Mouse (Mus musculus) liver, adult 2 months (tissue): ENCODE measurements at regions not wholly inside any gene's neighbourhood (a gene's known extent, or its start where the extent isn't known, plus 50 kb on each side); places are given as distances from the start of the nearest gene placed in this dataset.

Source experiments
- DNase-seq: peaks from one replicate; pipeline ENCODE4 v3.0.0-alpha.2; 2011; ENCODE audit warnings: low read depth, low spot score; ENCODE audit errors: extremely low read depth
- H3K27ac ChIP-seq: fragments of 200-500 bp; replicated peaks from 2 replicates; pipeline ENCODE4 v1.5.1; 2012; ENCODE audit warnings: low read depth, mild to moderate bottlenecking, control low read depth, inconsistent platforms, low read length; ENCODE audit not compliant: insufficient read depth
- H3K27me3 ChIP-seq: fragments of 200-500 bp; 2 replicates; pipeline ENCODE4 v1.6.1; 2012; ENCODE audit warnings: mild to moderate bottlenecking, moderate library complexity, low read length, inconsistent platforms; ENCODE audit not compliant: control insufficient read depth, insufficient read depth
- H3K36me3 ChIP-seq: fragments of 200-500 bp; 2 replicates; pipeline ENCODE4 v1.6.1; 2012; ENCODE audit warnings: low read length, inconsistent platforms; ENCODE audit not compliant: control insufficient read depth, insufficient read depth
- H3K4me1 ChIP-seq: fragments of 200-500 bp; 2 replicates; pipeline ENCODE4 v1.6.1; 2011; ENCODE audit warnings: low read length; ENCODE audit not compliant: control insufficient read depth, insufficient read depth
- H3K4me3 ChIP-seq: fragments of 200-500 bp; 2 replicates; pipeline ENCODE4 v1.5.1; 2011; ENCODE audit warnings: low read depth, mild to moderate bottlenecking, control low read depth, low read length, moderate library complexity; ENCODE audit not compliant: insufficient read depth
- H3K79me2 ChIP-seq: fragments of 200-500 bp; 2 replicates; pipeline ENCODE4 v1.6.1; 2012; ENCODE audit warnings: inconsistent platforms, mild to moderate bottlenecking, low read length, moderate library complexity; ENCODE audit not compliant: control insufficient read depth, insufficient read depth
- H3K9ac ChIP-seq: fragments of 200-500 bp; 2 replicates; pipeline ENCODE4 v1.6.1; 2012; ENCODE audit warnings: low read depth, mild to moderate bottlenecking, control low read depth, inconsistent platforms, low read length
- CTCF ChIP-seq: fragments of 200-500 bp; IDR thresholded peaks from 2 replicates; pipeline ENCODE4 v1.5.1; 2011; ENCODE audit warnings: low read depth, low read length, control low read depth
- POLR2A ChIP-seq: fragments of 200-500 bp; IDR thresholded peaks from 2 replicates; pipeline ENCODE4 v1.6.1; 2011; ENCODE audit warnings: low read length, control low read depth; ENCODE audit not compliant: insufficient read depth; ENCODE audit errors: extremely low read depth
- WGBS: fragments of 180-500 bp; shearing (Covaris S2); methylation state at CpG from one replicate; pipeline ENCODE4 v1.1.7; 2018; 5-methylcytosine and 5-hydroxymethylcytosine counted together

- Histone ChIP-seq H3K36me3 (no peaks in the 10 kb centered on the region), H3K4me1 (no peaks in the 10 kb centered on the region), H3K4me3 (no peak overlapping the region), H3K27me3 (no peaks in the 10 kb centered on the region), H3K79me2 (no peaks in the 10 kb centered on the region), H3K27ac (no peak overlapping the region), H3K9ac (no peak overlapping the region)
- no peak for DNase-seq
- 64% methylated on average over 7 of the region's 7 CpGs for WGBS
- no peak for TF ChIP-seq CTCF
- TF ChIP-seq POLR2A: no peak
Observed at GRCm38 (mm10) chr9:104443236-104443635, 103.8 kb upstream of the Cpne4 start.

- no peak for TF ChIP-seq POLR2A
- TF ChIP-seq CTCF: no peak
Observed at GRCm38 (mm10) chr9:104413021-104413420, 75.5 kb upstream of the Acpp start.

GRCm38 (mm10) chr9:104410211-104410610 lies 72.7 kb upstream of the Acpp start:
- H3K79me2 ChIP-seq: no peaks in the 10 kb centered on the region
- DNase-seq: no peak

More at GRCm38 (mm10) chr9:104413021-104413420, 75.5 kb upstream of the Acpp start:
- Histone ChIP-seq H3K4me3 (no peak overlapping the region), H3K27ac (no peak overlapping the region), H3K4me1 (no peaks in the 10 kb centered on the region), H3K27me3 (peaks cover 7% of the 10 kb centered on the region; the same call in 1 of the 2 replicates), H3K9ac (no peak overlapping the region), H3K36me3 (no peaks in the 10 kb centered on the region), H3K79me2 (no peaks in the 10 kb centered on the region)
- 33% methylated on average over 5 of the region's 5 CpGs for WGBS
- no peak for DNase-seq

GRCm38 (mm10) chr9:104409381-104409780 lies 71.8 kb upstream of the Acpp start:
- H3K36me3 ChIP-seq: no peaks in the 10 kb centered on the region
- H3K4me3 ChIP-seq: no peak overlapping the region
- 18% methylated on average over 12 of the region's 12 CpGs for WGBS
- peaks cover 11% of the 10 kb centered on the region for H3K27me3 ChIP-seq
- H3K79me2 ChIP-seq: no peaks in the 10 kb centered on the region
- TF ChIP-seq CTCF (no peak), POLR2A (no peak)
- H3K4me1 ChIP-seq: no peaks in the 10 kb centered on the region; the same call in 1 of the 2 replicates
- no peak overlapping the region for H3K27ac ChIP-seq
- H3K9ac ChIP-seq: no peak overlapping the region
- DNase-seq: no peak

More at GRCm38 (mm10) chr9:104410211-104410610, 72.7 kb upstream of the Acpp start:
- Histone ChIP-seq H3K27me3 (peaks cover 11% of the 10 kb centered on the region), H3K27ac (no peak overlapping the region), H3K9ac (no peak overlapping the region), H3K4me3 (no peak overlapping the region), H3K36me3 (no peaks in the 10 kb centered on the region), H3K4me1 (no peaks in the 10 kb centered on the region; the same call in 1 of the 2 replicates)
- 9% methylated on average over 5 of the region's 5 CpGs for WGBS
- TF ChIP-seq CTCF (peak; percentile 46; the same call in 1 of the 2 replicates), POLR2A (no peak)

GRCm38 (mm10) chr9:104408571-104409294 lies 71.2 kb upstream of the Acpp start:
- WGBS: 10% methylated on average over 21 of the region's 21 CpGs
- no peak overlapping the region for H3K9ac ChIP-seq
- TF ChIP-seq POLR2A (no peak), CTCF (no peak)
- H3K27ac ChIP-seq: no peak overlapping the region
- no peaks in the 10 kb centered on the region; the same call in 1 of the 2 replicates for H3K4me1 ChIP-seq
- H3K79me2 ChIP-seq: no peaks in the 10 kb centered on the region
- no peak overlapping the region for H3K4me3 ChIP-seq
- no peak for DNase-seq
- no peaks in the 10 kb centered on the region for H3K36me3 ChIP-seq
- peaks cover 11% of the 10 kb centered on the region for H3K27me3 ChIP-seq
